ENCODE assay signal across 10 mouse cellular contexts in the genomic region with DNA sequence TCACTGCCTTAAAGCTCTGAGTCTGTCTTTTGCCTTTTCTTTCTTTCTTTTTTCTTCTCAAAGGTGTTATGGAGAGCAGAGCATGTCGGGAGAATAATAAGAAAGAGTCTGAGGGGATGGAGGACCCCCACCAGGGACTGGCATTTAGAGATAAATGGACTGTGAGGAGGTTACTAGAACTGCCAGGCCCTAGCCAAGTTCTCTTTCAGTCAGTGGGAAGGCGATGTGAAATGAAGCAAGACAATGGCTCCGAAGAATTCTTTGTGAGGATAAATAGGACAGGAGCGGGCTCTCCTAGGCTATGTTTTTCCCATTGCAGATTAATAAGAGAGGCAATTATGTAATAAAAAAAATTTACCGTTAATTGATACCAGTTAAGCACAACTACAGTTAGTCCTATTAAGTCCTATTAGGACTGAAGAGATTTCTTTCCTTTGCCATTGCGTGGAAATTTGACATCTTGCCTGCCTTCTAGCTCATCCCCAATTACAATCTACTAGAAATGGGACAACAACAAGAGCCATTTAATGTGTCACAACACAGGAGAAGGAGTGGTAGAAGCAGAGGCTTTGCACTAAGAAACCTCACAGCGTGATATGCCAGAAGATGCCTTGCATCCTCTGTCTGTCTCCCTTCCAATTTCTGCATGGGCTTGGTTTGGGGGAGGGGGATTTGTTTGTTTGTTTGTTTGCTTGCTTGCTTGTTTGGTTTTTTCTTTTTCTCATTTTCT.
DNase-seq lines count a peak whose midpoint lies in the region; ATAC-seq and TF ChIP-seq lines count a peak whose summit lies in the region.
"Had no signal": no experiment of that assay in that cellular context is flagged by ENCODE, and none has a peak within 500 bp of the region (broad histone marks: within the 10 kb centered on the region; RNA-seq: fewer than 3 reads in every experiment).

No protein-coding gene starts in this region.

- no peaks in the 10 kb centered on the region for H3K27me3 ChIP-seq in hindbrain, embryonic 12.5 days
- no peaks in the 10 kb centered on the region for H3K27me3 ChIP-seq in midbrain, embryonic 14.5 days (ENCODE audit: control insufficient read depth, insufficient read depth, low read length)
- H3K27me3 ChIP-seq: kidney, embryonic 15.5 days had no signal

- H3K4me1 ChIP-seq in hindbrain, embryonic 12.5 days: peaks cover 25% of the 10 kb centered on the region
- peaks cover 14% of the 10 kb centered on the region for H3K4me1 ChIP-seq in midbrain, embryonic 14.5 days (ENCODE audit: control insufficient read depth, insufficient read depth, low read length)
- H3K4me1 ChIP-seq: kidney, embryonic 15.5 days had no signal

- no peak overlapping the region for H3K4me2 ChIP-seq in hindbrain, embryonic 12.5 days (replicated peaks)
- no peak overlapping the region for H3K4me2 ChIP-seq in midbrain, embryonic 14.5 days (ENCODE audit: low read length)
- H3K4me2 ChIP-seq: kidney, embryonic 15.5 days had no signal

- no peak for TF ChIP-seq CTCF in left cerebral cortex, adult 2 months (IDR thresholded peaks at IDR 0.05)

- no peak overlapping the region for H3K9ac ChIP-seq in hindbrain, embryonic 12.5 days
- no peak overlapping the region for H3K9ac ChIP-seq in midbrain, embryonic 14.5 days (replicated peaks; ENCODE audit: low read length)
- H3K9ac ChIP-seq: kidney, embryonic 15.5 days had no signal

- 49% methylated on average over 7 of the region's 7 CpGs for WGBS in hindbrain, embryonic 12.5 days
- WGBS in midbrain, embryonic 14.5 days: 29% methylated on average over 7 of the region's 7 CpGs

- DNase-seq in left cerebral cortex, adult 2 months (ENCODE audit: extremely low spot score in 1 of 2, low spot score in 2 of 2): no peak
- DNase-seq in left cerebral cortex, postnatal 10 days (ENCODE audit: extremely low spot score in 1 of 2, low spot score in 2 of 2): no peak
- DNase-seq in midbrain, embryonic 14.5 days: peak; percentile 28
- peak; percentile 52 for DNase-seq in retina, embryonic 14.5 days (ENCODE audit: low spot score)
- DNase-seq in thymus, postnatal 25 days: no peak
- no peak for DNase-seq in c-Kit-positive CD71-positive TER-119-positive erythroid progenitor cells, embryonic 14.5 days (ENCODE audit: low spot score)
- DNase-seq: thymus, adult 18-20 months had no signal

- no peak overlapping the region for H3K4me3 ChIP-seq in left cerebral cortex, adult 2 months
- H3K4me3 ChIP-seq in hindbrain, embryonic 12.5 days: no peak overlapping the region
- no peak overlapping the region for H3K4me3 ChIP-seq in midbrain, embryonic 14.5 days (replicated peaks; ENCODE audit: low read depth, low read length)
- H3K4me3 ChIP-seq: kidney, embryonic 15.5 days had no signal

- intact Hi-C loops in left cerebral cortex, adult 2 months (cut with DNase I): no loop called here
- intact Hi-C loops in left cerebral cortex, postnatal 10 days (cut with DNase I): no loop called here

- 0 out of 2 replicates have a peak overlapping the region, but pooled peaks have one; percentile 7 for H3K27ac ChIP-seq in left cerebral cortex, adult 2 months
- H3K27ac ChIP-seq in hindbrain, embryonic 12.5 days: peak overlapping the region; percentile 60
- H3K27ac ChIP-seq in midbrain, embryonic 14.5 days (replicated peaks; ENCODE audit: low read depth, low read length): no peak overlapping the region
- H3K27ac ChIP-seq: kidney, embryonic 15.5 days had no signal

- H3K9me3 ChIP-seq in hindbrain, embryonic 12.5 days (replicated peaks): no peaks in the 10 kb centered on the region
- H3K9me3 ChIP-seq in midbrain, embryonic 14.5 days (ENCODE audit: control insufficient read depth, low read length): no peaks in the 10 kb centered on the region
- H3K9me3 ChIP-seq: kidney, embryonic 15.5 days had no signal

- ATAC-seq in hindbrain, embryonic 12.5 days (ENCODE audit: low FRiP score): no peak; the same call in 1 of the 2 replicates
- no peak for ATAC-seq in midbrain, embryonic 14.5 days (ENCODE audit: low FRiP score, low TSS enrichment)
- ATAC-seq in megakaryocyte progenitor cell, adult 5-6 weeks (replicated peaks; ENCODE audit: poor library complexity): no peak

- H3K36me3 ChIP-seq in hindbrain, embryonic 12.5 days: no peaks in the 10 kb centered on the region
- no peaks in the 10 kb centered on the region for H3K36me3 ChIP-seq in midbrain, embryonic 14.5 days (ENCODE audit: control insufficient read depth, insufficient read depth, low read length)
- H3K36me3 ChIP-seq: kidney, embryonic 15.5 days had no signal

Comparison
In these comparisons a context has a peak if more than half of its experiments do, and no peak if none do; other contexts are left out.
1. DNase-seq: peak in midbrain, embryonic 14.5 days (single experiment) and retina, embryonic 14.5 days (single experiment); none in left cerebral cortex, adult 2 months (0 of 2), left cerebral cortex, postnatal 10 days (0 of 2), thymus, postnatal 25 days (single experiment) and c-Kit-positive CD71-positive TER-119-positive erythroid progenitor cells, embryonic 14.5 days (single experiment).